Comparison of ENCODE assay signal across 7 mouse cellular contexts in genomic region chr11:107129641-107130040, GRCm38 (mm10). TPM values are rescaled to one million over a fixed set of nuclear protein-coding genes. Genes with fewer than 3 reads are reported as not detected.
DNase-seq lines count a peak whose midpoint lies in the region; ATAC-seq and TF ChIP-seq lines count a peak whose summit lies in the region.

No protein-coding gene starts in this region.

- DNase-seq in lung, postnatal 14 days: no peak
- DNase-seq in limb, embryonic 14.5 days (ENCODE audit: low spot score): no peak
- no peak for DNase-seq in cerebellum, adult 8-10 months
- DNase-seq in cerebellum, adult 18-20 months: no peak

- H3K36me3 ChIP-seq in lung, embryonic 15.5 days: no peaks in the 10 kb centered on the region
- H3K36me3 ChIP-seq in forebrain, embryonic 13.5 days (ENCODE audit: poor library complexity, severe bottlenecking): no peaks in the 10 kb centered on the region
- no peaks in the 10 kb centered on the region for H3K36me3 ChIP-seq in limb, embryonic 14.5 days (ENCODE audit: control insufficient read depth, insufficient read depth, low read length)
- no peaks in the 10 kb centered on the region for H3K36me3 ChIP-seq in stomach, embryonic 15.5 days

- no peak overlapping the region for H3K27ac ChIP-seq in lung, embryonic 15.5 days
- no peak overlapping the region for H3K27ac ChIP-seq in forebrain, embryonic 13.5 days
- no peak overlapping the region for H3K27ac ChIP-seq in limb, embryonic 14.5 days (replicated peaks; ENCODE audit: low read depth, low read length)
- H3K27ac ChIP-seq in stomach, embryonic 15.5 days: no peak overlapping the region

- peaks cover 31% of the 10 kb centered on the region for H3K4me1 ChIP-seq in lung, embryonic 15.5 days
- peaks cover 41% of the 10 kb centered on the region for H3K4me1 ChIP-seq in forebrain, embryonic 13.5 days
- peaks cover 17% of the 10 kb centered on the region for H3K4me1 ChIP-seq in limb, embryonic 14.5 days (ENCODE audit: control insufficient read depth, insufficient read depth, low read length)
- peaks cover 9% of the 10 kb centered on the region for H3K4me1 ChIP-seq in stomach, embryonic 15.5 days

- WGBS in lung, embryonic 15.5 days: 5% methylated on average over 2 of the region's 2 CpGs
- WGBS in forebrain, embryonic 13.5 days: 28% methylated on average over 2 of the region's 2 CpGs
- WGBS in limb, embryonic 14.5 days: 11% methylated on average over 2 of the region's 2 CpGs
- WGBS in stomach, embryonic 15.5 days: 16% methylated on average over 2 of the region's 2 CpGs

- no peak for ATAC-seq in lung, embryonic 15.5 days (ENCODE audit: borderline replicate concordance, extremely low read depth, low FRiP score, low TSS enrichment)
- ATAC-seq in forebrain, embryonic 13.5 days: no peak
- no peak for ATAC-seq in limb, embryonic 14.5 days (ENCODE audit: low FRiP score, low read depth)
- no peak for ATAC-seq in stomach, embryonic 15.5 days (ENCODE audit: insufficient read depth, low FRiP score, low read depth)

- H3K9ac ChIP-seq in lung, embryonic 15.5 days: peak overlapping the region; percentile 87
- H3K9ac ChIP-seq in forebrain, embryonic 13.5 days: peak overlapping the region; percentile 96
- H3K9ac ChIP-seq in limb, embryonic 14.5 days (ENCODE audit: low read depth, low read length, severe bottlenecking): peak overlapping the region; percentile 96
- no peak overlapping the region for H3K9ac ChIP-seq in stomach, embryonic 15.5 days

- H3K9me3 ChIP-seq in lung, embryonic 15.5 days: no peaks in the 10 kb centered on the region
- no peaks in the 10 kb centered on the region for H3K9me3 ChIP-seq in forebrain, embryonic 13.5 days (replicated peaks)
- no peaks in the 10 kb centered on the region for H3K9me3 ChIP-seq in limb, embryonic 14.5 days (ENCODE audit: control insufficient read depth, low read length)
- no peaks in the 10 kb centered on the region for H3K9me3 ChIP-seq in stomach, embryonic 15.5 days

- peak overlapping the region; percentile 79 for H3K4me3 ChIP-seq in lung, embryonic 15.5 days
- peak overlapping the region; percentile 85 for H3K4me3 ChIP-seq in forebrain, embryonic 13.5 days
- H3K4me3 ChIP-seq in limb, embryonic 14.5 days (replicated peaks; ENCODE audit: low read length): peak overlapping the region; percentile 79
- H3K4me3 ChIP-seq in stomach, embryonic 15.5 days (replicated peaks): peak overlapping the region; percentile 93; the same call in 1 of the 2 replicates

- H3K4me2 ChIP-seq in lung, embryonic 15.5 days: peak overlapping the region; percentile 73
- peak overlapping the region; percentile 75 for H3K4me2 ChIP-seq in forebrain, embryonic 13.5 days
- peak overlapping the region; percentile 83 for H3K4me2 ChIP-seq in limb, embryonic 14.5 days (replicated peaks; ENCODE audit: low read depth, low read length, severe bottlenecking)
- peak overlapping the region; percentile 67 for H3K4me2 ChIP-seq in stomach, embryonic 15.5 days

- H3K27me3 ChIP-seq in lung, embryonic 15.5 days: no peaks in the 10 kb centered on the region
- H3K27me3 ChIP-seq in forebrain, embryonic 13.5 days: no peaks in the 10 kb centered on the region
- no peaks in the 10 kb centered on the region for H3K27me3 ChIP-seq in limb, embryonic 14.5 days (ENCODE audit: control insufficient read depth, insufficient read depth, low read length)
- H3K27me3 ChIP-seq in stomach, embryonic 15.5 days (replicated peaks): no peaks in the 10 kb centered on the region

- no peak for TF ChIP-seq POLR2A in limb, embryonic 14.5 days (IDR thresholded peaks at IDR 0.05; ENCODE audit: borderline replicate concordance, extremely low read depth, insufficient read depth, insufficient read length)

RNA-seq across cellular contexts. Expression of gene Bptf, which starts 2.3 kb away (rescaled TPM):
- polyA plus RNA-seq in lung, embryonic 15.5 days (2015; fragmentation: Nextera tagmentation; extraction: Ambion mirVana): 28.6 and 30.1 TPM in 2 replicates
- polyA plus RNA-seq in forebrain, embryonic 13.5 days (2015; fragmentation: Nextera tagmentation; extraction: Ambion mirVana): 42.7 and 45.5 TPM in 2 replicates
- polyA plus RNA-seq in limb, embryonic 14.5 days (2012; rRNA removed): 43.8 and 49.1 TPM in 2 replicates
- 38.4 and 48.1 TPM in 2 replicates for polyA plus RNA-seq in limb, embryonic 14.5 days (2014; fragmentation: Nextera tagmentation; extraction: Ambion mirVana)
- polyA plus RNA-seq in stomach, embryonic 15.5 days (2015; fragmentation: Nextera tagmentation; extraction: Ambion mirVana): 28.4 and 28.8 TPM in 2 replicates

RNA-seq across cellular contexts. Expression of gene Nol11, which starts 59.5 kb away (rescaled TPM):
- polyA plus RNA-seq in lung, embryonic 15.5 days (2015; fragmentation: Nextera tagmentation; extraction: Ambion mirVana): 55.6 and 57.2 TPM in 2 replicates
- polyA plus RNA-seq in forebrain, embryonic 13.5 days (2015; fragmentation: Nextera tagmentation; extraction: Ambion mirVana): 55.6 and 63.5 TPM in 2 replicates
- polyA plus RNA-seq in limb, embryonic 14.5 days (2012; rRNA removed): 25.3 and 28.0 TPM in 2 replicates
- polyA plus RNA-seq in limb, embryonic 14.5 days (2014; fragmentation: Nextera tagmentation; extraction: Ambion mirVana): 45.4 and 53.9 TPM in 2 replicates
- polyA plus RNA-seq in stomach, embryonic 15.5 days (2015; fragmentation: Nextera tagmentation; extraction: Ambion mirVana): 48.9 and 52.0 TPM in 2 replicates
